Mouse (Mus musculus) spleen, embryonic (tissue): ENCODE measurements around the gene Bnc2.

Experiments used
- CTCF ChIA-PET: fragments of 350-600 bp; sonication (Branson Sonifier 250); formaldehyde crosslinking; loops from one replicate; lab custom pipeline; 2022; lab: Charles Lee

Gene Bnc2

GRCm38 (mm10) chr4:84324371-84324770 is 350.7 kb downstream of the Bnc2 start:
- CTCF ChIA-PET = no interaction called here

- CTCF ChIA-PET = no interaction called here
Measured at GRCm38 (mm10) chr4:84321598-84321997, 353.5 kb downstream of the Bnc2 start.

- CTCF ChIA-PET = no interaction called here
Measured at GRCm38 (mm10) chr4:84317421-84317820, 357.7 kb downstream of the Bnc2 start.

- CTCF ChIA-PET = no interaction called here
Measured at GRCm38 (mm10) chr4:84311371-84311770, 363.7 kb downstream of the Bnc2 start.

- CTCF ChIA-PET = no interaction called here
Measured at GRCm38 (mm10) chr4:84310851-84311250, 364.2 kb downstream of the Bnc2 start.

GRCm38 (mm10) chr4:84308226-84308862 is 366.7 kb downstream of the Bnc2 start:
- CTCF ChIA-PET = interaction anchor here (0.6 kb wide), 1 partner anchor 10 kb away, joined by 7 read pairs; no protein-coding TSS in a partner anchor

- CTCF ChIA-PET = no interaction called here
Measured at GRCm38 (mm10) chr4:84306928-84307606, 368.0 kb downstream of the Bnc2 start.

- CTCF ChIA-PET = no interaction called here
Measured at GRCm38 (mm10) chr4:84302949-84303348, 372.1 kb downstream of the Bnc2 start.

- CTCF ChIA-PET = no interaction called here
Measured at GRCm38 (mm10) chr4:84285153-84285552, 389.9 kb downstream of the Bnc2 start.

- CTCF ChIA-PET = no interaction called here
Measured at GRCm38 (mm10) chr4:84282651-84283050, 392.4 kb downstream of the Bnc2 start.

- CTCF ChIA-PET = no interaction called here
Measured at GRCm38 (mm10) chr4:84278156-84278555, 396.9 kb downstream of the Bnc2 start.

GRCm38 (mm10) chr4:84276081-84276480 is 399.0 kb downstream of the Bnc2 start:
- CTCF ChIA-PET = no interaction called here

- CTCF ChIA-PET = no interaction called here
Measured at GRCm38 (mm10) chr4:84274158-84274557, 400.9 kb downstream of the Bnc2 start.

- CTCF ChIA-PET = no interaction called here
Measured at GRCm38 (mm10) chr4:84272867-84273266, 402.2 kb downstream of the Bnc2 start.

GRCm38 (mm10) chr4:84269845-84270244 is 405.2 kb downstream of the Bnc2 start:
- CTCF ChIA-PET = no interaction called here

- CTCF ChIA-PET = no interaction called here
Measured at GRCm38 (mm10) chr4:84247356-84247755, 427.7 kb downstream of the Bnc2 start.

- CTCF ChIA-PET = no interaction called here
Measured at GRCm38 (mm10) chr4:84232346-84232745, 442.7 kb downstream of the Bnc2 start.

GRCm38 (mm10) chr4:84231251-84231650 is 443.8 kb downstream of the Bnc2 start:
- CTCF ChIA-PET = no interaction called here

- CTCF ChIA-PET = no interaction called here
Measured at GRCm38 (mm10) chr4:84229189-84229960, 445.7 kb downstream of the Bnc2 start.

GRCm38 (mm10) chr4:84228551-84228950 is 446.5 kb downstream of the Bnc2 start:
- CTCF ChIA-PET = no interaction called here
